Mouse (Mus musculus): ENCODE measurements around the gene Zfp526.

Gene Zfp526

GRCm38 (mm10) chr7:25209161-25209622 is 12.0 kb upstream of the Zfp526 start:
- peak in 1 of 2 experiments; percentile 41 for DNase-seq (ENCODE audit: low spot score in 2 of 2)

GRCm38 (mm10) chr7:25210482-25210881 is 10.7 kb upstream of the Zfp526 start:
- no peak for DNase-seq (ENCODE audit: low spot score in 2 of 2)

DNA sequence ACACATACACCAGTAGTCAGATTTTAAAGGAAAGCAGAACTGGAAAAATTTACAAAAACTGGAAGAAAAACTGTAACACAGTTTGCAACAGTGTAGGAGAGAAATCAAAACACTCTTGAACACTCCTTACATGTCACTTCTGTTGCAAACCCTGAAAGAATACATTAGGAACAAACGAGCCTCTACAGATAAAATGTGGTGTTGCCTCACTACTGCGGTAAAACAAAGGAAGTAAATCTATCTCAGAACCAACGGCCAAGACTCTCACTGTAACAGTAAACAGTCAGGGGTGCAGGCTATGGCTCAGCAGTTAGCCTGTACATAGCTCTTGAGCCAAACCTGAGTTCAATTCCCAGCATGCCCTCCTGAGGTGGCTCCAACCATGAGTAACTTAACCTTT is 8.1 kb upstream of the Zfp526 start:
- no peak for DNase-seq (ENCODE audit: low spot score in 2 of 2)

- no peak for DNase-seq (ENCODE audit: low spot score in 2 of 2)
These were observed 7.1 kb upstream of the Zfp526 start for GRCm38 (mm10) chr7:25214172-25214571.

DNA sequence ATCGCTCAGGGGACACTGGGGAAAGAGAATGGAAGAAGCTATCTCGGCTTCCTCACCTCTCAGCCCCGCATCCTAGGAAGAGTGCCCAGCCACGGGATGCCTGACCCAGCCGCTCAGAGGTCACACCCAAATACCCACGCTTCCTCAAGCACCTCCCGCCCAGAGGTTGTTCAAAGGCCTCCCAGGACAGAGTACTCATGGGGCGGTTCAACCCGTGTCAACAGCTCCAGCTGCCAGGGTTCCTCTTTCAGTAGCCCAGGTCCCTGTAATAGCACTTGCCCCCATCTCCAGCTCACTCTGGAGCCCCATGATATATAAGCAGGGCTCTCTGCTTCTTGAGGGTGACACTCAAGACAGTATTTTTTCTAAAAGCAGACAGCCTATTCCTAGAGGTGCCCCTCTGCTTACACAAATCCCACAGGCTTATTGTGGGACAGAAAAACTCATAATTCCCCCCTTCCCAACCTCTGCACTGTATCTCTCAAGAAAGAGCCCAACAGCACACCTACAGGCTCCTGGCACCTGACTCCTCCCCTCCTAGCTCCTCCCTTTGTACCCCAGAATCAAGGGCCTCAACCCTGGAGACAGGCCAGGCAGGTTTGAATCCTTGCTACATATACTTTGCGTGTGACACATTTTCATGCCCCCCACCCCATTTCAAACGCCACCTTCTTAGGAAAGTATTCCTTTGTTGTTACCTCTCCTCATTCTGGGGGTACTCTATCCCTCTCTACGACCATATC is 3.4 kb upstream of the Zfp526 start:
- DNase-seq (ENCODE audit: low spot score in 2 of 2), result no peak

- DNase-seq (ENCODE audit: low spot score in 2 of 2), result peak in 1 of 2 experiments; percentile 28
These were observed 2.4 kb upstream of the Zfp526 start for GRCm38 (mm10) chr7:25218705-25219415.

GRCm38 (mm10) chr7:25219416-25219750 is 1.8 kb upstream of the Zfp526 start:
- no peak for DNase-seq (ENCODE audit: low spot score in 2 of 2)

DNA sequence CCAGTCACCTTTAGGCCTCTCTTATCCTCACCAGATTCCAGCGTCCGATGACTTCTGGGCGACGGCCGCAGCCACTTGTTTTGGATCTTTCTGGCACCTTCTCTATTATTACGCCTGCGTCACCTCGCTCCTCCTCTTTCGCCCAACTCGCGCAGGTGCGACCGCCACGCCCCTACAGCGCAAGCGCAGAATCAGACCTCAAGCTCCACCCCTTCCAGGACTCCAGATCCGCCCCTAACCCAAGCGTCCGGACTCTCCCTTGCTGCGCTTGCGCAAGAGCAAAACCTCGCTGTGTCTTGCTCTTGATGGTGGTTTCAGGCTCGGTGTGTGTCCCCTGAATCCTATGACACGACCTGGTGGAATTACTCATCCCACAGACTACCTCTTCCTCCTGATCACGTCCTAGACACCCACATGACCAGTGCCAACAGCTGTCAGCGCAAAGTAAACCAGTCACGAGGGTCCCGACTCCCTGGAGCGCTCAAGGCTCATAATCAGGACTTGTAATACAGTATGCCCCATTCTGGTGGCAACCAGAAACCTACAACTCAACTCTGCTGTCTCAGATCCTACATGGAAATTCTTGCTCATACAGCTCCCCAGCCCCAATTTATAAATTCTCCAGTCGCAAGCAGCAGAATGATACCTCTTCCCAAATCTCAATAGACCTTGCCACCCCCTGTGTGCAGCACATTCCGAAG is 1.3 kb upstream of the Zfp526 start:
- peak; percentile 95 to 97 for DNase-seq (ENCODE audit: low spot score in 2 of 2)

GRCm38 (mm10) chr7:25220457-25221101 is 646 bp upstream of the Zfp526 start, which contains the start of gene Dedd2:
TSS of gene Dedd2 (minus strand) at chr7:25220615.
- DNase-seq (ENCODE audit: low spot score in 2 of 2), result no peak

GRCm38 (mm10) chr7:25222275-25222967 is 1.2 kb downstream of the Zfp526 start:
- DNase-seq (ENCODE audit: low spot score in 2 of 2), result no peak

DNA sequence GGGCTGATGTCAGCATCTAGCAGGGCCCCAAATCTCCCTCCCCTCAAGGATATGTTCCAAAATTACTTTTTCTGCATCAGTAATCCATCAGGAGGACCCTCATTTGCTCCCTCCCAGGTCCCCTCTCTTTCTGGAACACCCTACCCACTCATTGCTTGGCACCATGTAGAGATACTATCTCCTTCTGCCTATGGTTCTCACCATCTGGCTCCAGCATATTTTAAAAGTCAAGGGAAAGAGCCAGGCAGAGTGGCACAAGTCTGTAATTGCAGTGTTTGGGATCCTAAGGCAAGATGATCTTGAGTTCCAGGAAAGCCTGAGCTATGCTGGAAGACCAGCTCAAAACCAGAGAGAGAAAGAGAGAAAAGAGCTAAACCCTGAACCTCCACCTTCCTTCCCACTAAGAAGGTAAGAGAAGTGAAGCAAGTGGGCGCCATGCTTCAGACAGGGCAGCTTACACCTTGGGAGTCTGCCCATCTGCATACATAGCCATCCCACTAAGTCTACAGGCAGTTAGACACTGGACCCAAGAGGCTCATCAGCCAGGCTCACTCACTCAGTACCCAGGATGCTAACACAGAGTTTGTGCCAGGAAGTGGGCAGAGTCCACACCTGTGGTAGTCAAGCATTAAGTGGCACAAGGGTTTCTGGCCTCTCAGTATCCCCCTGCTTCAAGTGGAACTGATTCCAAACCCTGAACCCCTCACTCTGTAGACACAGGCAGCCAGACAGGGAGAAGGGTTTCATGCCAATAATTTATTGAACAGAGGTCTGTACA is 6.5 kb downstream of the Zfp526 start:
- no peak for DNase-seq (ENCODE audit: low spot score in 2 of 2)

- DNase-seq (ENCODE audit: low spot score in 2 of 2), result no peak
These were observed 9.6 kb downstream of the Zfp526 start for GRCm38 (mm10) chr7:25230690-25231285.

GRCm38 (mm10) chr7:25232101-25232648 is 10.9 kb downstream of the Zfp526 start:
- DNase-seq (ENCODE audit: low spot score in 2 of 2), result no peak

- no peak for DNase-seq (ENCODE audit: low spot score in 2 of 2)
These were observed 11.8 kb downstream of the Zfp526 start for GRCm38 (mm10) chr7:25233061-25233460.

GRCm38 (mm10) chr7:25235526-25235925 is 14.3 kb downstream of the Zfp526 start:
- no peak for DNase-seq (ENCODE audit: low spot score in 2 of 2)

DNA sequence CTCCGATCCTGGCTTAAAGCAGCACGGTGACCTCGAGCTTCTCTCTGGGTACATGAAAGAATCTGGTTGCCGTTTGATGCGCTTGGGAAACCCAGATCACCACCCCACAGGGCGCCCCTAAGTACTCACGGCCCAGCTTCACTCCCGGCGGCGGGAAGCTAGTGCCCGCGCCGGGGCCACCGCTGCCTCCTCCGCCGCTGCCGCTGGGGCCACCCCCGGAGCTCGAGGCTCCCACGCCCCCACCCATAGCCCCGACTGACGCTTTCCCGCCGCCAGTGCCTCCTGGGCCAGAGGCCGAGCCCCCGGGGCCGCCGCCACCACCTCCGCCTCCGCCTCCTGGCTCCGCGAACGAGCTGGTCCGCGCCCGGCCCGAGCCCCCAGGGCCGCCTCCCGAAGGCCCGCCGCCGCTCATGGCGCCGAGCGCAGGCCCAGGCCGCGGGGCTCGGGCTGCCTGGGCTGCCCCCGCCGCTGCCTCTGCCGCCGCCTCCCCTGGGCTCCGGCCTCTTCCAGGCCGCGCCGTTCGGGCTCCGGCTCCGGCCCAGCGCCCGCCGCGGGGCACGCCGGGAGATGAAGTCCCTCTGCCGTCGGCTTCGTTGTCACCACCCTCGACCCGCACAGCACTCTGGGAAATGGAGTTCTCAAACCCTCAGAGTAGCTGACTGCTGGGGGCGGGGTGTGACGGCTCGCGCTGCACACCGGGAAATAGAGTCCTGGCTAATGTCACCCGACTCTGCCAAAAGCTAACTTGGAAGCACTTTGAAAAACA is 16.2 kb downstream of the Zfp526 start, which contains the start of gene Gsk3a:
Gsk3a (minus strand) TSS at position 603 of the 766 bp plus-strand sequence.
- peak; percentile 97 to 99 for DNase-seq (ENCODE audit: low spot score in 2 of 2)

DNA sequence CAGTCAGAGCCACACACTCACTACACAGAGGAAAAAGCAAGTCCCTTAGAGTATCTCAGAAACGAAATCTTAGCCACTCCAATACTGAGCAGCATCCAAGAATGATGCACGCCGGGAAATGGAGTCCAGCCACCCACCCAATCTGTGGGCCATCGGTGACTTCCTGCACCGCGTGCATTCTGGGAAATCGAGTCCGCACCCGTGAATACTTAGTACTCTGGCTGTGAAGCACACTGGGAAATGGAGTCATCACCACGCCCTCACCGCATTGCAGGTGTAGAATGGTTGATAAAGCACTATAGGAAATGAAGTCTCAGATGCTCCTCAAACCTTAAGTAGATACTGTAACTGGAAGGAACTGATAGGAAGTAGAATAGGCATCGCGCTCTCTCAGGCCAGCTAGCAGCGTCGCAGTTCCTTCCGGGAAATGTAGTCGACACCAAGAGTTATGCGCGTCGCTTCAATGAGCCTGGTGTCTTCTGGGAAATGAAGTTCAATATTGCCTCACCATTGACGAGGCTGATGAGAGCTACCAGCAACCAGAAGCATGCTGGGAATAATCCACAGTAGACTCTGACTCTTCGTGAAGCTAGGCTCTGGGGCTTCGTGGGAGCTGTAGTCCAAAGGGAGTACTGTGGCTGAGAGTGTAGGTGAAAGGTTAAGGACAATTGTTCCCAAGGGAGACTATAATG is 16.9 kb downstream of the Zfp526 start:
- peak; percentile 90 to 92 for DNase-seq (ENCODE audit: low spot score in 2 of 2)

Measured in urinary bladder, postnatal 36 days (tissue).